Mouse (Mus musculus): ENCODE data around the gene Tmem161a. TPM values are rescaled to one million over a fixed set of nuclear protein-coding genes. Genes with fewer than 3 reads are reported as not detected.
A peak's percentile ranks its signal among the peaks of the same experiment; 100 is the strongest.

The Tmem161a gene
- total RNA-seq (2021), result 10 to 100 TPM; 51.3 to 53.2 TPM
- long read RNA-seq, experiment 1, transcript Tmem161a-201 (12 exons, 3,018 nt), result major isoform, 15 of 64 reads
- long read RNA-seq, experiment 1, partial matches to known transcripts, result 39 of 64 reads
- long read RNA-seq, experiment 1, other reads (novel, unspliced or antisense), result 9 of 64 reads
- long read RNA-seq, experiment 2, transcript Tmem161a-201 (12 exons, 3,018 nt), result major isoform, 7 of 39 reads
- long read RNA-seq, experiment 2, partial matches to known transcripts, result 18 of 39 reads
- long read RNA-seq, experiment 2, other reads (novel, unspliced or antisense), result 12 of 39 reads

GRCm38 (mm10) chr8:70172043-70172681 lies at the start of gene Tmem161a:
Tmem161a (plus strand) TSS chr8:70172356.
- peak; percentile 94 to 95 for DNase-seq (ENCODE audit: low spot score in 2 of 2)
- intact Hi-C loops (cut with DNase I), result no loop called here

DNA sequence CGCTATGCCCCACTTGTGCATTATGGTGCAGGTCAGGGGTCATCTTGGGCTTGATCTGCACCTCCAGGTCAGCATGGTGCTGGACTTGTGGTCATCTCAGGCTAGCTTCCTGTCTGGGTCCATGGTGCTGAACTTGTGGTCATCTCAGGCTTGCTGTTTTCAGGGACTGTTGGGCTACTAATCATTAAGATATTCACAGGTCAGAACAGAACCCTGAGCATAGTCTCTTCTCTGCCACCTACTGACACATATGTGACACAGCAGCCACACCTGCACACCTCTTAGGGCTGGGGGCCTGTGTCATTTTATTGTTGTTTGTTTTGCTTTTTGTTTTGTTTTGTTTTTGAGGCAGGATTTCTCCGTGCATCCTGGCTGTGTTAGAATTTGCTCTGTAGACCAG lies 49.3 kb upstream of the Tmem161a start:
- no peak for DNase-seq (ENCODE audit: low spot score in 2 of 2)
- intact Hi-C loops (cut with DNase I), result no loop called here

GRCm38 (mm10) chr8:70124992-70125391 lies 47.2 kb upstream of the Tmem161a start:
- intact Hi-C loops (cut with DNase I), result no loop called here
- no peak for DNase-seq (ENCODE audit: low spot score in 2 of 2)

GRCm38 (mm10) chr8:70128435-70128834 lies 43.7 kb upstream of the Tmem161a start:
- peak; percentile 66 to 72 for DNase-seq (ENCODE audit: low spot score in 2 of 2)
- intact Hi-C loops (cut with DNase I), result no loop called here

GRCm38 (mm10) chr8:70129309-70129952 lies 42.7 kb upstream of the Tmem161a start:
- intact Hi-C loops (cut with DNase I), result no loop called here
- DNase-seq (ENCODE audit: low spot score in 2 of 2), result peak; percentile 74 to 81

GRCm38 (mm10) chr8:70130066-70130465 lies 42.1 kb upstream of the Tmem161a start:
- intact Hi-C loops (cut with DNase I), result no loop called here
- no peak for DNase-seq (ENCODE audit: low spot score in 2 of 2)

GRCm38 (mm10) chr8:70131166-70131883 lies 40.8 kb upstream of the Tmem161a start, which contains the start of gene Nr2c2ap:
Nr2c2ap (plus strand) TSS chr8:70131333.
- intact Hi-C loops (cut with DNase I), result no loop called here
- DNase-seq (ENCODE audit: low spot score in 2 of 2), result peak; percentile 74 to 84

GRCm38 (mm10) chr8:70134086-70134485 lies 38.1 kb upstream of the Tmem161a start:
- no peak for DNase-seq (ENCODE audit: low spot score in 2 of 2)
- intact Hi-C loops (cut with DNase I), result no loop called here

DNA sequence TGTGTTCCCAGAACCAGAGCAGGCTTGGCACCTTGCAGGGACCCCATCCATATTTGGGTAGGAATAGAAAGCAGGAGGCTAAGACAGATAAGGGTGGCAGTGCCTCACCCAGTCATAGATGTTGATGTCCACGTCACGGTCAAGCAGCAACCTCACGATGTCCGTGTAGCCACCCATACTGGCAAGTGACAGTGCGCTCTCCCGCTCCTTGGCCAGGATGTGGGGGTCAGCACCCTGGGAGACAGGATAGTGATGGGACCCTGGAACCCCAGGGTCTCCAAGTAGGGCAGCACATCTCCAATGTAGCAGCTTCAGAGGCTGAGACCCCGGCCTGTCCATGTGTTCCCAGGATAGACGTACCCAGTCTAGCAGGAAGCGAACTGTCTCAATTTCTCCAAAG lies 37.2 kb upstream of the Tmem161a start:
- DNase-seq (ENCODE audit: low spot score in 2 of 2), result no peak
- intact Hi-C loops (cut with DNase I), result no loop called here

DNA sequence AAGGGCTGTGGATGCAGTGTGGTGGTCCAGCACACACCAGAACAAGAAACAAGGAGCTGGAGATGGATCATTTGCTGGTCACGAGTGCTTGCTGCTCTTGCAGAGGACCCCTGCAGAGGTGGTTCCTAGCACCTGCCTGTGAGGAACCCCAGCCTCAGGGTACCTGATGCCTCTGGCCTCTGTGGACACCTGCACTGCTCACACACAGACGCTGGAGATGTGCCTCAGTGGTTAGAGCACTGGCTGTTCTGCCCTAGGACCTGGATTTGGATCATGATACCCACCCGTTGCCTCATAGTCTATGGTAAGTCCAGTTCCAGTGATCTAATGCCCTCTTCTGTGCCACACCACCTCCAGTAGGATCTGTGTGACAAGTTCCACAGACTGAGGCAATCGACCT lies 35.6 kb upstream of the Tmem161a start:
- no peak for DNase-seq (ENCODE audit: low spot score in 2 of 2)
- intact Hi-C loops (cut with DNase I), result no loop called here

GRCm38 (mm10) chr8:70137890-70138289 lies 34.3 kb upstream of the Tmem161a start:
- no peak for DNase-seq (ENCODE audit: low spot score in 2 of 2)
- intact Hi-C loops (cut with DNase I), result no loop called here

- peak; percentile 99 for DNase-seq (ENCODE audit: low spot score in 2 of 2)
- intact Hi-C loops (cut with DNase I), result no loop called here
These were observed 32.9 kb upstream of the Tmem161a start, which contains the start of the genes Rfxank, Borcs8 and Mef2b for GRCm38 (mm10) chr8:70139026-70139857. Rfxank (minus strand) TSS chr8:70139154. Borcs8 (plus strand) TSS chr8:70139499. Mef2b (plus strand) TSS chr8:70139711.

DNA sequence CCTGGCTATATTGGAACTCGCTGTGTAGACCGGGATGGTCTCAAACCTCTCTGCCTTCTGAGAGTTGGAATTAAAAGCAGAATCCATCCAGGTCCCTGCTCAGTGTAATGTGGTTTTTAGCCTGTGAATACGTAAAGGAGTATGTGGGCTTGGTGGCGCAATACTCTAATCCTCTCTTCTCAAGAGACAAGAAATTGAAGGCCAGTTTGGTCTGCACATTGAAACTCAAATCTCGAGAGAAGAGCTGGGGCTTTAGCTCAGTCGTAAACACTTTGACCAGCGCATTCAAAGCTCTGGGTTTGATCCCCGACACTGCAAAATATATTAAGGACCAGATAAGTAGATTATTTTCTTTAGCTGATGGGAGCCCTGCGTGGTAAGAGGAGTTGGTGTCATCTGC lies 32.2 kb upstream of the Tmem161a start:
- intact Hi-C loops (cut with DNase I), result no loop called here
- DNase-seq (ENCODE audit: low spot score in 2 of 2), result no peak

- no peak for DNase-seq (ENCODE audit: low spot score in 2 of 2)
- intact Hi-C loops (cut with DNase I), result no loop called here
These were observed 24.2 kb upstream of the Tmem161a start for GRCm38 (mm10) chr8:70147678-70148607.

DNA sequence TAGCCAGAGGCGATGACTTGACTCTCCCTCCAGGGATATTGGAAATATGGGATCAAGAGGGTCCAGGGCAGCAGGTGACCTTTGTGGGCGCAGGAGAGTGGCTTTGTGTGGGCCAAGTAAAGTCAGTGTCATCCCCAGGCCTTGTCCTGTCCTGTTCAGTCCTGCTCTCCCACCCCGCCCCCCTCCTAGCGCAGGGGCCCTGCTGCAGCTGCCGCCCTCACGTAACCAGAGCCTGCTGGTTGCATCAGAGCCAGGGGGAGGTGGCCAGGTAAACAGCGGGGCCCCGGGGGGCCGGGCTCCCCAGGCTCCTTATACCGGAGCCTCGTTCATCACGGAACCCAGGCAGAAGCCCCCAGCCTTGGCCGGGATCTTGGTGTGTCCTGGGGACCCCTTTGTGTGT lies 22.0 kb upstream of the Tmem161a start:
- DNase-seq (ENCODE audit: low spot score in 2 of 2), result no peak
- intact Hi-C loops (cut with DNase I), result no loop called here

DNA sequence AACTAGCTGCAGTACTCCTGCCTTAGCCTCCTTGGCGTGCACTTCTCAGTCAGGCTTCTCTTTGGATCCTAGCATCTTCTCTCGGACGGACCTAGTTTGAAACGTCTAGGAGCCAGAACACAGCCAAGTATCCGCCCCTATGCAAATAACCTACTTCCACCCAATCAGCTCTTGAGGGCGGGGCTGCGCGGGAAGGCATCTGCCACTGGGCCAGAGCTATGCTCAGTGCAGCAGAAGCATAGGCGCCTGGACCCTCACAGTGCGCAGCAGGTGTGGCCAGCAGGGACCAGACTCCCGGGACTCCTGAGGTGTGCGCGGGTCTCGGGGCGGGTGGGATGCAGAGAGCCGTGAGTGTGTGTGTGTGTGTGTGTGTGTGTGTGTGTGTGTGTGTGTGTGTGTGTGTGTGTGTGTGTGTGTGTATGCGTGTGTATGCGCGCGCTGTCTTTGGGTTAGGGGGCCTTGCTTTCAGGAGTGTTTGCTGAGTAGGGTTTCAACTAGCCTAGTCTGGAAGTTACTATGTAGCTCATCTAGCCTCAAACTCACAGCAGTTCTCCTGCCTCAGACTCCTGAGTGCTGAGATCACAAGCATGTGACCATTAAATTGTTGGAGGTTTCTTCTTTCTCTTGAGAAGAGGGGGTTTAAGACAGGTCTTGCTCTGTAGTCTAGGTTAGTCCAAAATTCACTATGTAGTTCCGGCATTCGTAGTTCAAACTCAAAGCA lies 19.5 kb upstream of the Tmem161a start:
- peak; percentile 67 to 68 for DNase-seq (ENCODE audit: low spot score in 2 of 2)

DNA sequence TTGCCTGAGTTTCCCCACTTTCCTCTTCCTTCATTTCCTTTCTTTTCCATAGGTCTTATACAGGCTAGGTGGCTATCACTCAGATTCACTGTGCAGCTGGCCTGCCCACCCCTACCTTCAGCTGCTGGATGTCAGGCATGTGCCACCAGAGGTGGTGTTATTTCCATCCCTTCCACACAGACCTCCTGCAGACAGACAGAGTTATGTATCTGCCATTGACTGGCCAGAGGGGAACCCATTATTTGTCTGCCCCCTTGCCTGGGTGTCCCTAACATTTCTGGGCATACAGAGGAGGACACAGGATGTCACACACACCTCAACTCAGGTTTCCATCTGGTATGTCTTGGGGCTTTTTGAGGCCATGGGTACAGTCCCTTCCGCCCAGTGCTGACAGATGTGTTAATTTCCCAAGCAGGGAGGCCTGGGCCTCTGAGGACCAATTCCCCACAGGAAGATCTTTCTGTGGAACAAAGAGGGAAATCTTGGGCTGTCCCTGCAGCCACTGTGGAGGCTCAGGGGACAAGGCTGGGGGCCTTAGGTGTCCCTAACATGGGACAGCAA lies 14.8 kb upstream of the Tmem161a start:
- no peak for DNase-seq (ENCODE audit: low spot score in 2 of 2)
- intact Hi-C loops (cut with DNase I), result no loop called here

More for the DNA sequence above, 19.5 kb upstream of the Tmem161a start:
- intact Hi-C loops (cut with DNase I), result no loop called here

All from left cerebral cortex, postnatal 14 days (tissue).